Mouse (Mus musculus) liver, postnatal 0 days (tissue): Measurements from ENCODE around the gene Gm37240.

Source experiments
- CTCF ChIP-seq: sonication (generic); IDR thresholded peaks from 2 replicates; pipeline ENCODE4 v1.5.1; 2016; ENCODE audit warnings: antibody characterized with exemption, low read depth
- EP300 ChIP-seq: IDR thresholded peaks from 2 replicates; pipeline ENCODE4 v1.6.1; 2016; ENCODE audit warnings: antibody characterized with exemption, low read depth, mild to moderate bottlenecking

- no peak for TF ChIP-seq CTCF
- TF ChIP-seq EP300 = no peak
Observed at GRCm38 (mm10) chr3:85713936-85714709, 173.2 kb downstream of the Gm37240 start.
